Mouse (Mus musculus) hematopoietic stem cell, adult 5-6 weeks (primary cell): ENCODE results near the gene Ntng2. TPM values are rescaled to one million over a fixed set of nuclear protein-coding genes. Genes with fewer than 3 reads are reported as not detected.
A peak's percentile ranks its signal among the peaks of the same experiment; 100 is the strongest.

Experiments
- ATAC-seq, 2 experiments: fragments of 125-278 bp in 1 of 2; replicated peaks in 1 of 2; 2 replicates each; pipeline ENCODE4 v1.8.0; 2016 to 2017; ENCODE audit warnings: inconsistent platforms in 2 of 2, mild to moderate bottlenecking in 2 of 2, moderate number of reproducible peaks in 2 of 2, low read depth in 1 of 2, moderate TSS enrichment in 1 of 2; ENCODE audit not compliant: low FRiP score in 2 of 2, poor library complexity in 2 of 2, severe bottlenecking in 2 of 2, insufficient read depth in 1 of 2, low TSS enrichment in 1 of 2
- total RNA-seq: library from RNA; stranded (forward); fragments of 172-1452, 232-1000 nt; gene quantifications from 2 replicates; pipeline ENCODE4 v1.2.3, GENCODE M21; 2017

The Ntng2 gene
- 2.4 and 3.3 TPM in 2 replicates for total RNA-seq

DNA sequence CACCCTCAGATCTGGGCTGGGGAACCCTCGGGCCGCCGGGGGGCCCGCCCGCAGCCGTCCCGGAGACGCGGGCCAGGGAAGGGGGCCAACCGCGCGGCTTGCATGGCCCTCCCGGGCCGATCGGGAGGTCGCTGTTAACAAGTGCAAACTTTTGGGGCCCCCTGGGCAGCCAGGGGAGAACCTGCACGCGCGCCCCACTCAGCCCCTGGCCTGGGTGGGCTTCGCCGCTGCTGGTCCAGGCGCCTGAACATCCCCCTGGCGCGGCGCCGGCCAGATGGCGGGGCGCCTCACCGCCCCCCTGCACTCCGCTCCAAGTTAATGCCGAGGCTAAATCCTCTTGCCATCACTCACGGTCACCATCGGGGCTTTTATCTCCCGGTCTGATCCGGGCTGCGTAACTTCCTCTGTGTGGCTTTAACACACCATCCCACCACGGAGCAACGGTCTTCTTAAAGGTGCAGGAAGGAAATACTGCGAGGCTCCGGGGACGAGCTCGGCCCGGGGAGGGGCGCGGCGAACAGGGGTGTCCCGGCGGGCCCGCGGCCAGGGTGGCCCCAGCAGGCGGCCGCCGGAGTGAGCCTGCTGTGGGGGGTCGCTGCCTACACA, at the start of gene Ntng2:
TSS of gene Ntng2 (minus strand) at position 407 of the 606 bp plus-strand sequence.
- peak; percentile 58 to 61; a peak in 3 of 4 replicates for ATAC-seq

DNA sequence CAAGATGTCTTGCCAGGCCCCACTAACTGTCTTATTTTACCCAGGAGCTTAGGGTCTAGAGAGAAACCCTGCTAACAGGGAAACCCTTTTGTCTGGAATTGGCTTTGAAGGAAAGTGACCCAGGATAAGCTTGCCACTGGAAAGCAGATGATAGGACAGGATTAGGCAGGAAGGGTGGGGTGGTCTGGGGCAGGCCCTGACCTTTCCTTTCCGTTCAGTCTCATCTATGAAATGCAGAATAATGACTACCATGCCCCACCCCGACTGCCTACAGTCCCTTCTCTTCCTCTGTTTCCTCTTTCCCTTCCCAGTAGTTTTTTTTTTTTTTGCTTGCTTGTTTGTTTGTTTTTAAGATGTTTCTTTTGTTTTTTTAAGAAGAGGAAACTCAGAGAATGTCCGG, 42.8 kb upstream of the Ntng2 start:
- ATAC-seq, result no peak

DNA sequence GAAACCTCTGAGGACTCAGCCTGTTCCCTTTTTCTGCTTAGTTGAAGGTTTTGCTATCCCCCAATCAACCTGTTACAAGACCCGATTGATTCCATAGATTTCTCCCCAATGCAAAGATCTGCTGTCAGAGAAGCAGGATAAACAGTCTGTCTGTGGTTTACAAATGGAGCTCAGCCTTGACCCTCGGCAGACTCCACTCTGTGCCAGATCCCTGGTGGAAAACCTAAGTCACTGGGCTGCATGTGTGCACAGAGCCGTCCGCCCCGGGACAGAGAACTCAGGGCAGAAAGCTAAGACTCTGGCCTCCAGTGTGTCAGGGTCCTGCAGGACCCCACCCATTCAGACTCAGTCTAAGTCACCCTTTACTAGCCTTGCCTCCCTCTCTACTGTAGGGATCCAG, 34.8 kb upstream of the Ntng2 start:
- ATAC-seq, result no peak

DNA sequence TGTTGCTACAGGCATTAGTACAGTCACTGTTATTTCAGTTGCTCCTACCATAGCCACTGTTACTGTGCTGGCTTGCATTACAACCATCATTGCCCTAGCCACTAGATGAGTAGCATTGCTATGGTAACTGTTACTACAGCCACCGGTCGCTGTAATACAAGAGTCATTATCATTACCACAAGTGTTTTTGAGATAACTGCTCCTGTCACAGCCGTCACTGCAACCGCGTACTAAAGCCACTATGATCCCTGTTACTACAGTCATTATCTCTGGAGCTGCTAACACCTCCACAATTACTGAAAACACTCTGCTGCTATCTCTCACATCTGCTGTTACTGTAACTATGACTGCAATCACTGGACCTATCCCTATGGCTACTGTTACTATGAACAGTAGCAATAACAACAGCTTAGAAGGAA, 24.9 kb upstream of the Ntng2 start:
- no peak for ATAC-seq

DNA sequence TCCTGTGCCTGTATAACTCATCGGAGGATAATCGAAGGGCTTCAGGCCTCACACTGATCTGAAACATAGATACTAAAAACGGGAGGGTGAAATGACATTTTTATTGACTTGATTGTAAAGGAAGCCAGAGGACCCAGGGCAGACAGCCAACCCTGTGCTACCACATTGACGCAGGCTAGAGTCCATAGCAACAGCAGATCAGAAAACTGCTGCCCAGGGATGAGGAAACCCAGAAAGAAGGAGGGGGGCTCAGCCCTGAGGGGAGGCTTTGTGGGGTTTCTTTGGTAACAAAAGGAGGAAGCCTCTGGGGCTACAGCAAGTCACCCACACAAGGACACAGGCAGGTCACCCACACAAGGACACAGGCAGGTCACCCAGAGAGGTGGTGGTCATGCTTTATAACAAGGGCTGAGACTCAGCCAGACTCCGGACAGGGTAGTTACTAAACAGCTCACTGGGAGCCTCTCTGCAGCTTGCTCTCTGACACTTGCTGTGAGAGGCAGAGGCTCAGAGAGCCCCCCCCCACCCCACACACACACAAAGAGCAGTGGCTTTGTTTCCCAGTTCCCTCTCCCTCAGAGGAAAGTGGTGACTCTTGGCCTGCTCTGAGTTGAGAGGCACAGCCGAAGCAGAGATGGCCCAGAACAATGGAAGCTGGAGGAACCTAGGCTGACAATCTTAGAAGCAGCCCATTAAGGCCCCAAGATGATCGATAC, 19.2 kb upstream of the Ntng2 start:
- peak; percentile 93 to 97 for ATAC-seq

DNA sequence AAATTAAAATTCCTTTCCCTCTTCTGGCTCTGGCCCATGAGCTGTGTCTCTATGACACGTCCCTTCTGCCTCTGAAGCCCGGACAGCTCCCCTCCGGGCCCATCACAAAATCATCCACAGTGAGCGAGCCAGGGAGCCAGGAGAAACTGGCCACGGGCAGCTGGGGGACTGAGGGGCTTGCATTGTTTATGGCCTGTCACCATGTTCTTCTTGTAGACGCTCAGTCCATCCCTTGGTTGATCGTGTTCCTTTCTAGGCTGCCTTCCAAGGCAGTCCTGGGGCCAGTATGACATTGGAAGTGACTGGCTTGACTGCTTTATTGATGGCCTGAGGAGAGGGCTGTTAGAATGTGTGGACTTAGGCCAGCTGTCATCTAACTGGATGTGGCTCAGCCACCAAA, 18.3 kb upstream of the Ntng2 start:
- no peak for ATAC-seq

DNA sequence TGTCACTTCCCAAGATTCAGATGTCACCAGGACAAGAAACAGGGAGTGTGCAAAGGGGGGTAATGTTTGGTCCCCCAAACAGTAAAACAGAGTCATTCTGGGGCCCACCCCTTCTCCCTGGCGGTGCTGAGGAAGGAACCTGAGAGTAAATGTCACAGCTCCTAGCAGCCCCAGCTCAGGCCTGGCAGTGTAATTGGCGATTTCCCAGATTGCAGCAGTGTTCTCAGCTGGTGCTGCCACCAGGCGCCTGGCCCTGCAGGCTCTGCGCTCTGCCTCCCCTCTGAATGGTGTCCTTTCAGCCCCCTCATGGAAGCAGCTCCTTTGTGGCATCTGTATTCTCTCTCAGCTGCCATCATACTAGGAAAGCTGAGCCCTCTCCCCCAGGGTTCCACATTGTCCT, 14.0 kb upstream of the Ntng2 start:
- ATAC-seq, result no peak

DNA sequence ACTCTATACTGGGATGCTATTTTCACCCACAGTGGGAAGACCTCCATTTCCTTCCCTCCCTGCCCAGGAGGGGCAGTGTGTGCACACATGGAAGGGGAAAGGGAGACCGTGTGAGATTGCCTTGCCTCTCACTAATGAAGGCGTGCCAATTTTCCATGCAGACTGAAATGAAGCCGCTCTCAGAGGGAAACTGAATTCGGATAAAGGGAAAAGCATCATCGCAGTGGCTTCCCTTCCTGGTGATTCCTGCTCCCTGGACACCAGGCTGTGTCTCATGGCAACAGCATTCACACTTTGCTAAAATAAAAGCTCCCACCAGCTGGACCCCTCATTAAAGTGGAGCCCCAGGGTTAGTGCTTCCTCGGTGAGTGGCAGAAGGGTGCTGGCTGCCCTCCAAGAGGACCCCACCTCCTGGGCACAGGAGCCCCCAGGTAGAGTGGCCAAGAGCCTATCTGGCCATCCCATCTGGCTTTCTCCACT, 9.7 kb upstream of the Ntng2 start:
- ATAC-seq, result no peak

DNA sequence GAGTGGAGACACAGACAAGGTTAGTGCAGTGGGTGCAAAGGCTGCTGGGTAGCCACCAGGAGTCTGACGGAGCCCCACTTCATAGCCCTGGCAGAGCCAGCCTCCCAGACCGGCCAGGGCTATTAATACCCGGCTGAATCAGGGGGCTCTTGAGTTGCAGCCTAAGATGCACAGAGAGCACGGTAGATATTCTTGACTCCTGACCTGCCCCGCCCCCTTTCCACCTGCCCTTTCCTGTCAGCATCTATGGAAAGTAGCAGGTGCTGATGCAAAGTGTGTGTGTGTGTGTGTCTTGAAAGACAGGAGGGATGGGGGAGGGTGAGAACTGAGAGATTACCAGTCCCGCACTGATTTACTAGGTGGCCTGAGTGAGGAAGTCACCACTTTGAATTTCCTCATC, 8.3 kb upstream of the Ntng2 start:
- no peak for ATAC-seq

DNA sequence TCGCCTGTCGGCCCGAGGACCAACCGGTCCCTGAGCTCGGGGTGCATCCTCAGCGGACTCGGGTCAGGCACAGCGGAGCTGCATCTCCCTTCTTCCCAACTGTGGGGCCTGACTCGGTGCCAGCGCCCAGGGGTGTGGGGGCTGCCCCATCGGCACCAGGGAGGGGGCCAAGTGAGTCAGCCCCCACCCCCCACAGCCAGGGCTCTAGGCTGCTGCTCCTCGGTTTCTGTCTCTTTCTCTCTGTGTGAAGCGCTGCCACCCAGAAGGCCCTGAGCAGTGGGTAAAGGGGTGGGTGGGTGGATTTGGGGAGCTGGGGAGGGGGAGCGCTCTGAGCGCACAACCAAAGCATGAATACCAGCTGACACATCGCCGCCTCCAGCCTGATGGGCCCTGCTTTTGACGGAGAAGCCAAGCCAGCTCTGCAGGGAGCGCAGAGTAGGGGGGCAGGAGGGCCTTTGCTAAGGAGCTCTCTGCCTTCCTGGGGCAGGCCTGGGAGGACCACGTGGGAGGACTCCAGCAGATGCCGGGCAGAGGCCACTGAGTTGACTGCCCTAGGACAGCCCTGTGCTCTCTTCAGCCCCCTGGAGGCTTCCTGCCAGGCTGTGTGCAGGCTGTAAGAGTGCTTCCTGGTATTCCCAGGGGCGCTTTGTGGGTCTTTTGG, 530 bp upstream of the Ntng2 start:
- ATAC-seq, result peak; percentile 39 to 40; a peak in 1 of 4 replicates

DNA sequence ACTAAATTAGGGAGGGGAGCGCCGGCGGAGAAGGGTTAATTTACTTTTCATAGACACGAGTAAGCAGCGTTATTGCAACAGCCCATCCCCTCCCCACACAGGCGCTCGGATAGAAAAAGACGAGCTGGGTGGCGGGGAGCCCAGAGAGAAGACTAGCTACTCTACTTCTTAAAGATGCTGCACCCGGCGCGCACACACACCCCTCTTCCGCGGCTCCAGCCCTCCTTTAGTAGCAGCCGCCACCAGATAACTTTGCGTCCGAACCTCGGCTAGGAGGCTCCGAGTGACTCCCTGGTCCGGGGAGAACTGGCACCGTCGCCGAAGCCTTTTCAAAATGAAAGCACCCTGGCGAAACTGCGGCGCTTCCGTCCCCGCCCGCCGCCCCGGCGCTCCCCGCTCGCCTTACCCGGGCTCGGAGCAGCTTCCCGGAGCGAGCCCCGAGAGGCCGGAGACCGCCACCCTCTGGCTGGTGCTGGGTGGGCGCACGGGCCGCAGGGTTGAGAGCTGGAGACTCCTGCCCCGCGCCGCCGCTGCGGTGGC, 676 bp downstream of the Ntng2 start:
- no peak for ATAC-seq

DNA sequence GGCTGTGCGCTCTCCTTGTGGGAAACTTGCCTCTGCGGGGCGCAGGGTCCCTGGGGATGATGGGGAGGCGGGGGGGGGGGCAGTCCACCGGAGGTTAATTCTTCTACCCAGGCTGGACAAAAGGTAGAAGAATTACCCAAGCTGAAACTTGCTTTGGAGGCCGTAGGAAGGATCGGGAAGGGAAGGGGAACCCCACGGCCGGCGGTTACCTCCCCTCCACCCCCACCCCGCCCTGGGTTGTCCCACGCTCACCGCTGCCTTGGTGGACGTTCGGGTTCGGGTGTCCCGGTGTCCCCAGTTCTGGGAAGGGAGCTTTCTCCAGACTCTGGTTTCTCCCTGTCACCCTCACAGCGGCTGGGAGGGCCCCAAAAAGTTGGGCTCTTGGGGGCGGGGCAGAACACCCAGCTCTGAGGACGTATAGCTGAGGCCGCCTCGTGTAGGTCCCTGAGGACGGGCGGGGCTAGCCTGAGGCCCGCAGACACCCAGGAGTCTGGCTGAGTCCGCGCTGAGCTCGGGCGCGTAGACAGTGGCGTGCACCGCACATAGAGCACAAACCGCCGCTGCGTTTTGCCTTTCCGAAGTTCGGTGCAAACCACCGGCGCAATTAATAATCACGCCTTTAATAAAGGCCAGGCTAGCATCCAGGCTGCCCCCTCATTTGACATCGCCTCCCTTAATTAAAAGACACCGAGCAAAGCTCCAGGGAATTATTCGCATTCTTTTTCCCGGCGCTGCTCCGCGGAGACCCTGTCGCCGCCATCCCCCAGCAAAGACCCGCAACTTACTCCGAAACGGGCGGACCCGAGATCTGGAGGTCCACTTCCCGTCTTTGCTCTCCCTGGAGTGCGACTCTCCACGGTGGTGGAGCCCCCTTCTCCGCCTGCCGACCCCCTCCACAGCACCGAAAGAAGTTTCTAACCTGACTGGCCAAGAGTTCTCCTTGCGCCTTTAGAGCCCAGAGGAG, 1.4 kb downstream of the Ntng2 start:
- ATAC-seq, result peak; percentile 15 to 23; a peak in 1 of 4 replicates

DNA sequence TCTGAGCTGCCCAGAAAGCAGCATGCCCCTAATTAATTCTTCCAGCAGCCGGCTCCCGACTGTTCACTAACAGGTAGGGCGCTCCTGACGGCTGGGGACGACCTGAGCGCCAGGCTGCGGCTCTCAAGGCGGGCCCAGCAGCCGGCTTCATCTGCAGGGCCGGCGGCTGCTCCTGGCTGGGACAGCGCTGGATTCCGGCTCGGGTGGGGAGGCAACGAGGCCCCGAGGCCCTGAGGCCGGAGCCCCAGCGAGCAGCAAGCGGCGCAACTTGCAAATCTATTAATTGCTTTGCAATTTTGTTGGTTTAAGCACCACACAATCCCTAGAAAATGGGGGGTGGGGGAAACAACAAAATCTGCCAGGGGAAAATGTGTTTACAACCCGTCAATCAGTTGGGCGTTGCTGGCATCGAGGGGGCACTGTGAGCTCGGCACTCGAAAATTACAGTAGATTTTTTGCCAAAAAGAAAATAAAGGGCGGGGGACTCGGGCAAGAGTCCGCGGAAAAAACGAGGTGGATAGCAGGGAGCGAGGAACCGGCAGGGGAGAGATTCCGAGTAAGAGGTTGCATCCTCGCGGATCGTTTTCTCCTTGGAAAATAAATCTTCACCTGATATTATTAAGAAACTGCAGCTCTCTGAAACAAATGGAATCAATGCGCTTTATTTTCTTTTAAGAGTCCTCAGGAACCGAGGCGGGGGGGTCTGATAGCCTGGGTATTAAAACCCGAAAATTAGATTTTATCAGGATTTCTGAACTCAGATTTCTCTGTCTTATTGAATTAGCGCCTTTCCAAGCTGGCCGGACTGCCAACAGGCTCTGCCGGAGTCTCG, 2.3 kb downstream of the Ntng2 start:
- no peak for ATAC-seq

DNA sequence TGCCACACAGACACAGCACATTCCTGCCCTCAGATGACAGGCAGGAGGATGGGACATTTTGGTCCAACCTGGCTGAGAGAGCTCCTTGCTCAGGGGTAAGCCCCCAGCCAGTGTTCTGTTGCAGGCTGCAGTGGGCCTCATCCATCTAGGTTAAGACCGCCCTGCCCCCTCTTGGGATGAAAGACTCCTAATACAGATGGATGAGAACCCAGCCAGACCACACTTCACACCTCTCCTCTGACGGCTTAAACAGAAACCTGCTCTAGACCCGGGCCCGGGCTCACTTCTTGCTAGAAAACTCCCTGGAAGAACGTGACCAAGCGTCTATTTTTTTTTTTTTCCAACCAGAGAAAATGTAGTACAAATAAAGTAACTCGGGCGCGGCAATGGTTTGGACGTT, 3.0 kb downstream of the Ntng2 start:
- ATAC-seq, result no peak

DNA sequence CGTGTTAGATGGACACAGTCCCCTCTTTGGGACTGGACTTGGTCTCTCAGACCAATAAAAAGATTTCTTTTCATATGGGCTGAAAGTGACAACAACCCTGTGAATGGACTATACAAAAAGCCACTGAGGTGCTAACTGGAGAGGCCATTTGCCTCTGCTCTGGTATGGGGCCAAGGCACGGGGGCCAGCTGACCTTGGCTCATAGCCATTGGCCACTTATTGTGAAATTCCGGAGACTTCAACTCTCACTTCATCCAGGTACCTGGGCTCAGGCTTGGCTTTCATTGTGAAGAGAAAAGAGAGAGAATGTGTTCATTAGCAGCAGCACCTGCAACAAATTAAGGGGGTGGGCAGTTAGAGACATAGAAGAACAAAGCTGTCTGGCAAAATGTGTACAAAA, 4.3 kb downstream of the Ntng2 start:
- ATAC-seq, result no peak

DNA sequence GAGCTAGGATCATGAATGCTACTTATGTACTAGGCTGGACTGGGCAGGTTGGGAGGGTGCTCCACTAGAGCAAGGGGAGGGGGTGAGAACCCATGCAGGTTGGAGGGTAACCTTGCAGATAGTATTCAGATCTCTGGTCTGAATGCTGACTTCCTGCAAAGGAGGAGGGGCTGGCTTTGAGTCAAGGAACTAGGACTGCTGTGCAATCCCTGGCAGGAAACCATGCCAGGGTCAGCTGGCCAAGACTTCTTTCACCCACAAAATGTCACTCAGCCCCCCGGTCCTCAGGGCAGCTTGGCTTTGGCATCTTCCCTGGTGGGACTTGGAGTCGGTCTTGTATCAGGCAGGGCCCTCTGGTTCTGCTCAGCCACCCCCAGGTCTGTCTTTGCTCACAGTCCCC, 5.4 kb downstream of the Ntng2 start:
- 0 out of 4 replicates have a peak, but pooled peaks of 1 of the 2 experiments have one; percentile 15 for ATAC-seq
